Mouse (Mus musculus) spleen, postnatal 36 days (tissue): ENCODE measurements around the gene Cacng8.
"Not testable (repeated sequence)": the region's sequence is repeated elsewhere in the genome, so short reads cannot be mapped to it uniquely, and the experiment has no call there.

ENCODE experiments used
- DNase-seq, 2 experiments: peaks; one replicate each; pipeline ENCODE4 v3.0.0; 2022; ENCODE audit warnings: low spot score in 2 of 2, mixed read lengths in 1 of 2

Gene Cacng8

GRCm38 (mm10) chr7:3387761-3388160 lies 2.7 kb upstream of the Cacng8 start:
- no peak for DNase-seq

DNA sequence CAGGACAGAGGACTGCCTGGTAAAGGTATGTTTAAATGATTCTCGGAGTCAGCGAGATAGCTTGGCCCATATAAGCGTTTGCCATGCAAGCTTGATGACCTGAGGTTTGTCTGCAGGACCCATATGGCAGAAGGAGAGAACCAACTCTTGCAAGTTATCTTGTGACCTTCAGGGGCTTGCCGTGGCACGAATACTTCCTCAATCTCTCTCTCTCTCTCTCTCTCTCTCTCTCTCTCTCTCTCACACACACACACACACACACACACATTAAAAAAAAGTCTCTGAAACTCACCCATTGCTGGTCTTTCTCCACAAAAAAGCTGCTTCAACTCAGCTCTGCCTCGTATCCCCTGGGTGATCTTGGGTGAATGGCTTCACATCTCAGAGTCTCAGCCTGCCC lies 1.6 kb upstream of the Cacng8 start:
- DNase-seq: no peak

GRCm38 (mm10) chr7:3389444-3390412 lies 755 bp upstream of the Cacng8 start:
- no peak for DNase-seq

DNA sequence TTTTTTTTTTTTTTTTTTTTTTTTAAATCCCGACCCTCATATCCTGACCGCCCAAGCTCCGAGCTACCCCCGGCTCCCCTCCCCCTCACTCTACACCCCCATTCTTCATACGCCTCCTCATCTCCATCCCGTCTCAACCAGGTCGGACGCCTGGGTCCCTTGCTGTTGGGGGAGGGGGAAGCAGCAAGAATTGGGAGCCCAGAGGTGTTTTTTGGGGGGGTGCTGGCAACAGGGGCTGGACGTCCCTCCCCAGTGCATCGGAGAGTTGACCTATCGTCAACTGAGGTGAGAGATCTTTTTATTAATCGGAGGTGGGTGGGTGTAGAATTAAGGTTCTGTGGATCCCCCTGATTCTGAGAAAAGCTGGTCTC lies 583 bp downstream of the Cacng8 start:
- no peak for DNase-seq

DNA sequence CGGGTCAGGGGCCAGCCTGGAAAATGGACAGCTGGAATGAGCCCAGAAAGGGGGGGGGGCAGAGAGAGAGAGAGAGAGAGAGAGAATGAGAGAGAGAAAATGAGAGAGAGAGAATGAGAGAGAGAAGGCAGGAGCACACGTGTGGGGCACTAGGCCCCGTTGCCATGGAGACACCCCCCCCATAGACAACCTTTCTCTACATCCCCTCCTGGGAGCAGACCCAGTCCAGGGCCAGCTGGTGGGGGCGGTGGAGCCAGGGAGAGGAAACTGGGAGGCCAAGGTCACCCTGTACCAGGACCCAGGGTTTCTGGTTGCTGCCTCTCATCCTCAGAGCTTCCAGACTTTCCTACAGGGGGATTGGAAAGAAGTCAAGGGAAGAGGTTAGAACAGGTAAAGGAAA lies 1.3 kb downstream of the Cacng8 start:
- DNase-seq: no peak

DNA sequence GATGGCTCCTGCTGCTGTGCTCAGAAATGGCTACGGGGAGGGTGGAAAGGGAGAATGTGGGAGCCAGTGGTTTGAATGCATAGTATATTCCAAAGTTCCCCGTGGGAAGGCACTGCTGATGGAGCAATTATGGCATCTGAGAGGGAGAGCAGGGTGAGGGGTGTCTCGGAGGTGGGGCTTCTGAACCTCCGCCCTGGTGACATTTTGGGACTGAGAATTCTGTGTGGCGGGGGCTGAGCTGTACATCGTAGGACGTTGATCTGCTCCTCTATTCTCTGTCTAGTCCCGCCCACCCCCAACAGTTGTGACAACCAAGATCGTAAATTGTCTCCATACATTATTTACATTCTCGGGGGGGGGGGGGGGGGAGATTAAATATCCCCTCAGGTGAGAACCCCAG lies 6.9 kb downstream of the Cacng8 start:
- DNase-seq: no peak

DNA sequence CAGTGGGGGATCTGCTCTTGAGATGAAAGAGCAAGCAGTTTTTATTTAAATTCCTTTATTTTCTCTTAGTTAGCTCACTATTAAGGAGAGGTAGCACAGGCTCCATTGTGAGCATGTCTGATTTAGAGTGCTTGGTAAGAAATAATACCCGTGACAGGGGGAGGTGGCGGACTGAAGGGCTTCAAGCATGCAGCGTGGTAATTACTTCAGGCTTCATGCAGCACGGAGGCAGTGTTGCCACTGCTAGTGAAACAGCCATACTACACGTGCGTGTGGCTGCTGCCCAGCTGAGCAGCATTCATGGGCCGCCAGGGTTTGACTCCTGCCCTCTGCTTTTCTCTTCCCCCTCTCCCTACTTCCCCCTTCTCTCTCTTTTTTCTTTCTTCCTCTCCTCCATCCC lies 7.3 kb downstream of the Cacng8 start:
- DNase-seq: no peak

DNA sequence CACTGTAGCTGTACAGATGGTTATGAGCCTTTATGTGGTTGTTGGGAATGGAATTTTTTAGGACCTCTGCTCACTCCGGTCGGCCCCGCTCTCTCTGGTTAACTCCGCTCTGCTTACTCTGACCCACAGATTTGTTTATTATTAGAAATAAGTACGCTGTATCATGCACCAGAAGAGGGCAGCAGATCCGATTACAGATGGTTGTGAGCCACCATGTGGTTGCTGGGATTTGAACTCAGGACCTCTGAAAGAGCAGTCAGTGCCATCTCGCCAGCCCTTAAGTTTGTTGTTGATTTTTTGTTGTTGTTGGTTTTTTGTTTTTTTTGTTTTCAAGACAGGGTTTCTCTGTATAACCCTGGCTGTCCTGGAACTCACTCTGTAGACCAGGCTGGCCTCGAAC lies 7.9 kb downstream of the Cacng8 start:
- DNase-seq: not testable (repeated sequence)

GRCm38 (mm10) chr7:3399937-3400336 lies 9.5 kb downstream of the Cacng8 start:
- no peak for DNase-seq

GRCm38 (mm10) chr7:3409729-3410520 lies 19.4 kb downstream of the Cacng8 start:
- peak in 1 of 2 experiments; percentile 24 for DNase-seq

GRCm38 (mm10) chr7:3411160-3411941 lies 20.9 kb downstream of the Cacng8 start:
- DNase-seq: peak in 1 of 2 experiments; percentile 22

DNA sequence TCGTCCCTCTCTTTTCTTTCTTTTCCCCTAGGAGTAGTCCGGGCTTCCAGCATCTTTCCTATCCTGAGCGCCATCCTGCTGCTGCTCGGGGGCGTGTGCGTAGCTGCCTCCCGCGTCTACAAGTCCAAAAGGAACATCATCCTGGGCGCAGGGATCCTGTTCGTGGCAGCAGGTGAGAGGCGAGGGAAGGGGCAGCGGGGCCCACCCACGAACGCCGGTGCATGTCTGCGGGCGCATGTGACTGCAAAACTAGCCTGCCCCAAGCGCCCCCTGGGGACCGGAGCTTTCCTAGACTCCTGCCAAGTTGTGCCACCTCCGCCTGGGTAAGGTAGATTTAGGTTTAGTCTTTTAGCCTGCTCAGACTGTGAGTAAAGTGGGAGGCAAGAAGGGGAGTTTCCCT lies 21.6 kb downstream of the Cacng8 start:
- peak in 1 of 2 experiments; percentile 11 for DNase-seq

- DNase-seq: no peak
Observed at GRCm38 (mm10) chr7:3414888-3415287, 24.4 kb downstream of the Cacng8 start.

DNA sequence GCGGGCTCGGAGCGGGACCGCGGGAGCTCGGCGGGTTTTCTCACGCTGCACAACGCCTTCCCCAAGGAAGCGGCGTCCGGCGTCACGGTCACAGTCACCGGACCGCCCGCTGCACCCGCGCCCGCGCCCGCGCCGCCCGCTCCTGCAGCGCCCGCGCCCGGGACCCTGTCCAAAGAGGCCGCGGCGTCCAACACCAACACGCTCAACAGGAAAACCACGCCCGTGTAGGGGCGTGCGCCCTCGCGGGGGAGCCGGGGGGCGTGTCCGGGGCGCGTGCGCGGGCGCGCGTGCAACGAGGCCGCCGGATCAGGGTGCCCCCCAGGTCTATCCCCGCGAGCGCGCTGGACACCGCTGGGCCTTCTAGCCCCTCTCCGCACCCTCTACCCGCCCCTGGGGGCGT lies 24.9 kb downstream of the Cacng8 start:
- DNase-seq: peak in 1 of 2 experiments; percentile 11

DNA sequence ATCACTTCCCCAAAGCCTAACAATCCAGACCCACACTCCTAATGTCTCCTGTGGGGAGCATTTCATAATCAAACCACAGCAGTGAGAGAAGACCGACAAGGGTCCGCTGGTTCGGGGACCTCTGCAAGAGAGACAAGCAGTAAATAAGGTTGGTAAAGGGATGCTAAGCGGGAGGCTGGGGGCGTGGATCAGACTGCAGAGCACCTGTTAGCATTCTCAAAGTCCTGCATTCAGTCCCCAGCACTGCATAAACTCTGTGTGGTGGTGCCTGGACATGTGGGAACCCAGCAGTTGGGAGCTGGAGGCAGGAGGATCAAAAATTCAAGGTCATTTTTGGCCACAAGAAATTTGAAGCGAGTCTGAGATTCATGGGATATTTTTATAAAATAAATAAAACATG lies 29.5 kb downstream of the Cacng8 start:
- DNase-seq: no peak

GRCm38 (mm10) chr7:3420466-3420865 lies 30.0 kb downstream of the Cacng8 start:
- DNase-seq: no peak

- no peak for DNase-seq
Observed at GRCm38 (mm10) chr7:3421297-3421696, 30.8 kb downstream of the Cacng8 start.

DNA sequence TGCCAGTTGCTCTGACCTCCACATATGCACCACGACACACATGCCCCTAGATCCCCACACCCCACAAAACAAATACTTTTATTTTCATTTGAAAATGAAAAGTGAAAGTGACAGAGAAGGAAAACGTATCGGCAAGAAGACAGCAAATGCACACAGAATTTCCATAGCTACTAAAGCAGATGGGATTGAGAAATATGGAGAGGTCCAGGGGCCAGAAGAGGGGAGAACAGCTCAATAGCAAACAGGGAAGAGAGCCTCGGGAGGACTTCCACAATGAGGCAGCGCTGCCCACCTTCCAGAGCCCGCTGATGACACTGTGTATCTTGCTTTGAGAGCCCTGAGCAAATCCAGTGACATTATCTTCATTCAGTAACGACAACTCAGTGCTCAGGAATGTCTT lies 31.6 kb downstream of the Cacng8 start:
- no peak for DNase-seq

DNA sequence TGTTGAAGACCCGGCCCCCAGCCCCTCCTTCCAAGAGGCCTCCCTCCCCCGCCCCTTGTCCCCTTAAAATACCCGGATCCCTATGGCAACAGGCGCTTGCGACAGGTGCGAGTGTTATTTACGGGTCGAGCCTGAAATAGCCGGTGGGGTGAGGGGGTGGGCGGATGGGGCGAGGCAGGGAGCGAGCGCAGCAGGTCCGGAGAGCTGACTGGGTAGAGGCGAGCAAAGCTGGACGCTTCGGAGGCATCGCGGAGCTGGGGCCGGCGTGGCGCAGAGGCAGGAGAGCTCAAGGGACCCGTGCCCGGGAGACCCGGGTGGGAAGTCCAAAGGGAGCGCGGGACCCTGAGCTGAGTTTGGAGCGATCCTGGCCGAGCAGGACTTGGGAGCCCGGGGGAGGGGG lies 32.9 kb downstream of the Cacng8 start:
- DNase-seq: no peak

DNA sequence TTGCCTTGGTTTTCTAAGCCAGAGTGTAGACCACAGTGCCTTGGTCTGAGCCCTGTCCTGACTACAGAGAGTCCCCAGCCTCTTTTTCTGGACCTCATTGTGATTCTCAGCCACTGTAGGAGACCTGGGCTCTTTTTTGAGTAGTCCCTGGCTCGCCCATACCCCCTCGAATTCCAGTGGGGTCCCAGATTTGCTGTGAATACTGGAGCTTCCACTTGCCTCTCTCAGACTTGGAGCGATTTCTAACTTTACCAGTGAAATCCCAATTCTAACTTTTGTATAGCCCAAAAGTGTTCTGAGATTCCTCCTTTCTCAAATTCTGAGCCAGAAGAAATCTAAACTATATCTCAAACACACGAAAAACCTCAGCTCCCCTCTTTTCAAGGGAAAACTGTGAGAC lies 33.4 kb downstream of the Cacng8 start, which contains the start of gene Cacng6:
Cacng6 (plus strand) TSS at position 301 of the 400 bp plus-strand sequence.
- no peak for DNase-seq

- no peak for DNase-seq
Observed at GRCm38 (mm10) chr7:3425141-3425540, 34.7 kb downstream of the Cacng8 start.

DNA sequence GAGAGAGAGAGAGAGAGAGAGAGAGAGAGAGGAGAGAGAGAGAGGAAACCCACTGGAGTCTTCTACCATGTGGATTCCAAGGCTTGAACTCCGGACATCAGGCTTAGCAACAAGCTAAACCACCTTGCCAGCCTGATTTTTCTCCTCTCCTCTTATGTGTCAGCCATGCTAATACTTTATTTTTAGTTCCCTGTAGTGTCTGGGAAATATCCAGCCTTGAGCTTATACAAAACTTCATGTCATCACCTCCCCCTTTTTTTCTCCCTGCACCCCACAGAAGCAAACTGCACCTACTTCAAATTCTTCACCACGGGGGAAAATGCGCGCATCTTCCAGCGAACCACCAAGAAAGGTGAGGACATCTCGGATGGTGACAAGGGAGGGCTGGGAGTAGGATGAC lies 39.7 kb downstream of the Cacng8 start:
- no peak for DNase-seq
